Mouse (Mus musculus) liver, embryonic 14.5 days (tissue): Measurements from ENCODE around the gene Lrrfip2. TPM values are rescaled to one million over a fixed set of nuclear protein-coding genes. Genes with fewer than 3 reads are reported as not detected.

ENCODE experiments used
- ATAC-seq: fragments of 200-750 bp; cut with Nextera tagmentation; 2 replicates; pipeline ENCODE4 v1.8.0; 2017; ENCODE audit warnings: moderate number of reproducible peaks, mild to moderate bottlenecking, moderate library complexity; ENCODE audit not compliant: insufficient read depth
- DNase-seq, 3 experiments: peaks; one replicate each; pipeline ENCODE4 v3.0.0-alpha.2; 2012 to 2013; ENCODE audit warnings: low read depth in 3 of 3, low spot score in 3 of 3
- H3K27ac ChIP-seq: fragments of 300-500 bp; sonication (generic); 2 replicates; pipeline ENCODE4 v1.5.1; 2014; ENCODE audit warnings: moderate library complexity, mild to moderate bottlenecking, control low read depth, inconsistent platforms
- H3K27me3 ChIP-seq: fragments of 300-500 bp; sonication (generic); 2 replicates; pipeline ENCODE4 v1.6.1; 2014; ENCODE audit warnings: mild to moderate bottlenecking, low read length, moderate library complexity; ENCODE audit not compliant: control insufficient read depth, insufficient read depth
- H3K36me3 ChIP-seq: fragments of 300-500 bp; sonication (generic); replicated peaks from 2 replicates; pipeline ENCODE4 v1.6.1; 2014; ENCODE audit warnings: low read depth; ENCODE audit not compliant: control insufficient read depth, insufficient read depth
- H3K4me1 ChIP-seq, 2 experiments: fragments of 200-500 bp in 1 of 2; fragments of 300-500 bp in 1 of 2; sonication (generic) in 1 of 2; replicated peaks; 2 replicates each; pipeline ENCODE4 v1.6.1; 2012 to 2014; ENCODE audit warnings: antibody characterized with exemption in 1 of 2, inconsistent platforms in 1 of 2, low read length in 1 of 2; ENCODE audit not compliant: control insufficient read depth in 2 of 2, insufficient read depth in 2 of 2
- H3K4me2 ChIP-seq: fragments of 300-500 bp; sonication (generic); 2 replicates; pipeline ENCODE4 v1.6.1; 2014; ENCODE audit warnings: low read depth, mild to moderate bottlenecking, control low read depth, moderate library complexity
- H3K4me3 ChIP-seq, 2 experiments: fragments of 200-500 bp in 1 of 2; fragments of 300-500 bp in 1 of 2; sonication (generic) in 1 of 2; 2 replicates each; pipeline ENCODE4 v1.5.1; 2012 to 2014; ENCODE audit warnings: low read depth in 2 of 2, low read length in 2 of 2, mild to moderate bottlenecking in 2 of 2, control low read depth in 1 of 2, inconsistent platforms in 1 of 2, moderate library complexity in 1 of 2; ENCODE audit not compliant: insufficient read depth in 1 of 2
- H3K9ac ChIP-seq: fragments of 300-500 bp; sonication (generic); replicated peaks from 2 replicates; pipeline ENCODE4 v1.6.1; 2014; ENCODE audit warnings: mild to moderate bottlenecking, control low read depth, moderate library complexity
- H3K9me3 ChIP-seq: fragments of 300-500 bp; sonication (generic); 2 replicates; pipeline ENCODE4 v1.6.1; 2016; ENCODE audit warnings: low read length, mixed read lengths; ENCODE audit not compliant: control insufficient read depth
- CTCF ChIP-seq: IDR thresholded peaks from 2 replicates; pipeline ENCODE4 v1.5.1; 2016; ENCODE audit warnings: antibody characterized with exemption, low read depth, control low read depth
- EP300 ChIP-seq: IDR thresholded peaks from 2 replicates; pipeline ENCODE4 v1.6.1; 2016; ENCODE audit warnings: antibody characterized with exemption, low read depth
- WGBS: fragments of 180-500 bp; shearing (Covaris S2); extraction: QIAGEN DNeasy Blood & Tissue Kit; methylation state at CpG from one replicate; pipeline ENCODE4 v1.1.7; 2014; ENCODE audit not compliant: insufficient replicate concordance; 5-methylcytosine and 5-hydroxymethylcytosine counted together
- polyA plus RNA-seq, 2 experiments: library from polyadenylated mRNA; depleted of rRNA in 1 of 2; stranded (reverse) in 1 of 2; unstranded in 1 of 2; fragments of >200 nt; fragmentation: Nextera tagmentation in 1 of 2; extraction: Ambion mirVana in 1 of 2; gene quantifications; 2 replicates each; pipeline versions ENCODE4 v1.2.1 to v1.2.3; 2012 to 2014

Lrrfip2 gene
- polyA plus RNA-seq, 2 experiments, result 13.6 to 15.0 TPM

GRCm38 (mm10) chr9:111237726-111238125, 120.3 kb downstream of the Lrrfip2 start:
- H3K4me2 ChIP-seq, result no peak overlapping the region
- H3K27me3 ChIP-seq, result no peaks in the 10 kb centered on the region
- peaks cover 61% of the 10 kb centered on the region for H3K36me3 ChIP-seq
- no peak for TF ChIP-seq EP300
- no peak for TF ChIP-seq CTCF
- no peak overlapping the region for H3K9ac ChIP-seq
- H3K4me1 ChIP-seq, result no peaks in the 10 kb centered on the region
- ATAC-seq (no peak), DNase-seq (no peak)
- H3K9me3 ChIP-seq, result no peaks in the 10 kb centered on the region
- no peak overlapping the region for H3K27ac ChIP-seq
- H3K4me3 ChIP-seq, result no peak overlapping the region

GRCm38 (mm10) chr9:111239821-111240220, 122.4 kb downstream of the Lrrfip2 start:
- Histone ChIP-seq H3K27ac (no peak overlapping the region), H3K4me3 (no peak overlapping the region), H3K36me3 (peaks cover 47% of the 10 kb centered on the region), H3K27me3 (no peaks in the 10 kb centered on the region), H3K9ac (no peak overlapping the region), H3K4me1 (no peaks in the 10 kb centered on the region), H3K4me2 (no peak overlapping the region), H3K9me3 (no peaks in the 10 kb centered on the region)
- DNase-seq, result no peak
- ATAC-seq, result no peak
- WGBS, result 89% methylated on average over 4 of the region's 4 CpGs
- TF ChIP-seq CTCF (no peak), EP300 (no peak)

GRCm38 (mm10) chr9:111243384-111243783, 126.0 kb downstream of the Lrrfip2 start:
- Histone ChIP-seq H3K4me1 (no peaks in the 10 kb centered on the region), H3K27ac (no peak overlapping the region), H3K4me2 (no peak overlapping the region), H3K36me3 (peaks cover 45% of the 10 kb centered on the region), H3K9me3 (no peaks in the 10 kb centered on the region), H3K27me3 (no peaks in the 10 kb centered on the region), H3K9ac (no peak overlapping the region), H3K4me3 (no peak overlapping the region)
- ATAC-seq (no peak), DNase-seq (no peak)
- WGBS, result 87% methylated on average over 6 of the region's 6 CpGs
- TF ChIP-seq CTCF (no peak), EP300 (no peak)

GRCm38 (mm10) chr9:111245546-111245945, 128.2 kb downstream of the Lrrfip2 start:
- Histone ChIP-seq H3K4me2 (no peak overlapping the region), H3K9ac (no peak overlapping the region), H3K27me3 (no peaks in the 10 kb centered on the region), H3K4me3 (no peak overlapping the region), H3K27ac (no peak overlapping the region), H3K4me1 (no peaks in the 10 kb centered on the region), H3K9me3 (no peaks in the 10 kb centered on the region), H3K36me3 (peaks cover 36% of the 10 kb centered on the region)
- ATAC-seq, result no peak
- TF ChIP-seq CTCF (no peak), EP300 (no peak)
- 72% methylated on average over 6 of the region's 6 CpGs for WGBS
- DNase-seq, result no peak

GRCm38 (mm10) chr9:111247682-111248246, 130.4 kb downstream of the Lrrfip2 start:
- DNase-seq (peak in 1 of 3 experiments; percentile 13), ATAC-seq (no peak)
- H3K4me3 ChIP-seq, result no peak overlapping the region
- no peak overlapping the region for H3K9ac ChIP-seq
- 82% methylated on average over 3 of the region's 3 CpGs for WGBS
- no peak overlapping the region for H3K27ac ChIP-seq
- peaks cover 43% of the 10 kb centered on the region for H3K36me3 ChIP-seq
- TF ChIP-seq EP300, result no peak
- peak; percentile 50 for TF ChIP-seq CTCF
- no peak overlapping the region for H3K4me2 ChIP-seq
- no peaks in the 10 kb centered on the region for H3K9me3 ChIP-seq
- H3K4me1 ChIP-seq, result no peaks in the 10 kb centered on the region
- no peaks in the 10 kb centered on the region for H3K27me3 ChIP-seq
